Mouse (Mus musculus): Measurements from ENCODE around the gene Nphs1.
"Not testable (repeated sequence)": the region's sequence is repeated elsewhere in the genome, so short reads cannot be mapped to it uniquely, and the experiment has no call there.

Gene Nphs1

GRCm38 (mm10) chr7:30444154-30444970 lies 13.8 kb upstream of the Nphs1 start:
- DNase-seq, result peak; percentile 84

GRCm38 (mm10) chr7:30444971-30445751 lies 13.0 kb upstream of the Nphs1 start, which contains the start of gene Aplp1:
TSS of gene Aplp1 (minus strand) at chr7:30445535.
- DNase-seq, result peak; percentile 77

GRCm38 (mm10) chr7:30450241-30450640 lies 7.9 kb upstream of the Nphs1 start:
- DNase-seq, result no peak

DNA sequence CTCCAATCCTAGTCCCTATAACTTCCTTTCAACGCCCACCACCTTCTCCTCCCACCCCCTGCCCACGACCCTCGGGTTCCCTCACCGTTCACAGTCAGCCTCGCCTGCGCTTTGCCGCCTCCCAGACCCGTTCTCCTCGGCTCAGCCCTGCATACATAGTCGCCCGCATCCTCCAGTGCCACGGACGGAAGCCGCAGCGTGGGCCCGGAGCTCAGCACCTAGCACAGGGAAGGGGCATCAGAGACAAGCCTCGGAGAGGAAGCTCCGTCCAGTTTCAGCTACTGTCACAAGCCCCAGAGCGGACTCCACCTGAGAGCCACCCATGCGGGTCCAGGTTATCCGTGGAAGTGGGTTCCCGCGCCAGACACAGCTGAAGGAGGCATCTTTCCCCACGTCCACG lies 4.8 kb upstream of the Nphs1 start:
- DNase-seq, result no peak

DNA sequence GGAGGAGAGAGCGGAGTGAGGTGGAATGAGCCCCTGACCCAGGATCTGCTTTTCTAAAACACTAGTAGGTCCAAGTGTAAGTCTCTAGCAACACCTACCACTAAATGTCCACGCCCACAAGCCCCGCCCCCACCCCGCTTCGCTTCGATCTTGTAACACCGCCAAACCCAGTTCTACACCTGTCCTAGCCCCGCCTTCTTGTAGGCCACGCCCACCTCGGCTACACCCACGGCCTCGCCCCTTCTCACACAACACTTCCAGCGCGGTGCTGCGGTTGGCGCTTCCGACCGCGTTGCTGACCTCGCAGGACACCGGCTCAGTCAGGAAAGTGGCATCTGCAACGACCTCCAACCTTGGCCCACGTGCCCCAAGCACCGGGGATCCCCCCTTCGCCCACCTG lies 4.3 kb upstream of the Nphs1 start:
- DNase-seq, result no peak

- DNase-seq, result no peak
Observed at GRCm38 (mm10) chr7:30454259-30454658, 3.9 kb upstream of the Nphs1 start.

DNA sequence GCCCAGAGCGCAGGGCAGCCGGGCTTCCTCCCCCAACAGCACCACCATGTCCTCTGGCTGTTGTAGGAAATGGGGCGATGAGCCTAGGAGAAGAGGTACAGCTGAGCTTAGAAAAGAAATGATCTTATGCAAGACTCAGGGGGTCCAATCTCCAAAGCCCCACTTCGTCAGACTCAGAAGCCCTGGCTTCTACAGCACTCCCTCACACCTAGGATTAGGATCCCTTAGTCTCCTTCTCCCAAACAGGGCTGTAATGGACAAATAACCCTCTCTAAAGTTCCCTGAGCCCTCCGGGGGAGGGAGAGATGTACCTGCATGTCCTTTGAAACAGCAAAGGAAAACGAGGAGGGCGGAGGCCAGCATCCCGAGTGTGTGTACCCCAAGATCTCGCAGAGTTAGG lies 1.6 kb upstream of the Nphs1 start:
- DNase-seq, result no peak

GRCm38 (mm10) chr7:30456911-30457628 lies 1.0 kb upstream of the Nphs1 start:
- no peak for DNase-seq

DNA sequence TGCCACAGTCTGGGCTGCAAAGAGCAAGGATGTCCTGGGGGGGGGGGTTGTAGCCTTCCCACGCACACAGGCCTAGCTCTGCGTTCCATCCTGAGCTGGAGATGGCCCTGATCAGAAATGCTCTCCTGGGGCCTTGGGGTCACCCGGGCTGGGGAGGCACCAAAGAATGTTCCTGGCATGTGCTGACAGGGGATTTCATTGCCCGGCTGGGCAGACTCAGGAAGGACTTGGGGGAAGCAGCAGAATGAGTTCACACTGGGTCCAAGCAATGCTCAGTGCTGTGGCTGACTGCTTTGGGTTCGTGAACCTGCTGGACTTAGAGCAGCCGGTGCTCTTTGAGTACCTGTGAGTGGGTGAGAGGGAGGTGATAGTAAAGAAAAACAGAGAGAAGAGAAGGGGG lies 1.4 kb downstream of the Nphs1 start:
- no peak for DNase-seq

DNA sequence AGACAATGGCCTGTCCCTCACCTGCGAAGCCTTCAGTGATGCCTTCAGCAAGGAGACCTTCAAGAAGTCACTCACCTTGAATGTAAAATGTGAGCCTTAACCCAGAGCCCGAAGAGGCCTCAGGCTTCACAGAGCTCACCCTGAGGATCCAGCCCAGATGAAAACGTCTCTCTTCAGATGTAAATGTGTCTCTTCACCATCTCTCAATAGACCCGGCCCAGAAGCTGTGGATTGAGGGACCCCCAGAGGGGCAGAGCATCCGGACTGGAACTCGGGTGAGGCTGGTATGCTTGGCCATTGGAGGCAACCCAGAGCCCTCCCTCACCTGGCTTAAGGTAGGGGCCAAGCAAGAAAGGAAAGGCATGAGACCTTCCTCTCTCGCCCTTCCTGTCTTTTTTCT lies 5.5 kb downstream of the Nphs1 start:
- DNase-seq, result no peak

GRCm38 (mm10) chr7:30463996-30464395 lies 5.9 kb downstream of the Nphs1 start:
- no peak for DNase-seq

DNA sequence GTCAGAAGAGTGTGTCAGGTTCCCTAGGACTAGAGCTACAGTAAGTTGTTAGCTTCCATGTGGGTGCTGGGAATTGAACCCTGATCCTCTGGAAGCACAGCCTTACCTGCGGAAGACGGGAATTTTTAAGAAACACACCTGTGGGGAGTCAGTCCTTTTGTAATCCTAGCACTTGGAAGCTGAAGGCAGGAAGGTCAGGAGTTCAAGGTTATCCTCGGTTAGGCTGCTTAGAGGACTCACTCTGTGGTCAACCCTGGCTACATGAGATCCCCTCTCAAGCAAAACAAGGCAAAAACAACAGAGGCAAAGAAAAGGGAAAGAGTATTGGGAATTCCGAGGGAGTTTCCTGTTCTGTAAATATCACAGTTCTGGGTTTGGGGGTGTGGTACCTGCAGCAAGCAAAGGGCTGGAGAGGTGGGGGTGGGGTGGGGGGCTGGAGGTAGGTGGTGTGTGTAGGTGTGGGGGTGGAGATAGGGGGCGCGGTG lies 6.7 kb downstream of the Nphs1 start:
- DNase-seq, result no peak

GRCm38 (mm10) chr7:30472411-30472810 lies 14.3 kb downstream of the Nphs1 start:
- DNase-seq, result peak; percentile 65

DNA sequence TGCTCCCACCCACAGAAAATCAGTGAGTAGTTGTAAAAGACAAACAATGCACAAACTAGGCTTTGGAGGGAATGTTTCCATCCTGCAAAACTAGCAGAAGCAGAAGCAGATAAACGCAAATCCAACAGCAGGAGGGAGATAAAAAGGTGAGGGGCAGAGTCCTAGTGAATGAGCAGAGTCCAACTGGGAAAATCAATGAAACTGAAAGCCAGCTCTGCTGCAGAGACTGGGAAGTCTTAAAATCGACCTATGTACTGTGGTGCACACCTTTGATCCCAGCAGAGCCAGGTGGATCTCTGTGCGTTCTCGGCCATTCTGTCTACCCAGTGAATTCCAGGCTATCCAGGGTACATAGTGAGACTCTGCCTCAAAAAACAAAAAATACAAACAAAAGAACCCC lies 16.9 kb downstream of the Nphs1 start:
- DNase-seq, result no peak

GRCm38 (mm10) chr7:30476136-30476535 lies 18.0 kb downstream of the Nphs1 start:
- not testable (repeated sequence) for DNase-seq

DNA sequence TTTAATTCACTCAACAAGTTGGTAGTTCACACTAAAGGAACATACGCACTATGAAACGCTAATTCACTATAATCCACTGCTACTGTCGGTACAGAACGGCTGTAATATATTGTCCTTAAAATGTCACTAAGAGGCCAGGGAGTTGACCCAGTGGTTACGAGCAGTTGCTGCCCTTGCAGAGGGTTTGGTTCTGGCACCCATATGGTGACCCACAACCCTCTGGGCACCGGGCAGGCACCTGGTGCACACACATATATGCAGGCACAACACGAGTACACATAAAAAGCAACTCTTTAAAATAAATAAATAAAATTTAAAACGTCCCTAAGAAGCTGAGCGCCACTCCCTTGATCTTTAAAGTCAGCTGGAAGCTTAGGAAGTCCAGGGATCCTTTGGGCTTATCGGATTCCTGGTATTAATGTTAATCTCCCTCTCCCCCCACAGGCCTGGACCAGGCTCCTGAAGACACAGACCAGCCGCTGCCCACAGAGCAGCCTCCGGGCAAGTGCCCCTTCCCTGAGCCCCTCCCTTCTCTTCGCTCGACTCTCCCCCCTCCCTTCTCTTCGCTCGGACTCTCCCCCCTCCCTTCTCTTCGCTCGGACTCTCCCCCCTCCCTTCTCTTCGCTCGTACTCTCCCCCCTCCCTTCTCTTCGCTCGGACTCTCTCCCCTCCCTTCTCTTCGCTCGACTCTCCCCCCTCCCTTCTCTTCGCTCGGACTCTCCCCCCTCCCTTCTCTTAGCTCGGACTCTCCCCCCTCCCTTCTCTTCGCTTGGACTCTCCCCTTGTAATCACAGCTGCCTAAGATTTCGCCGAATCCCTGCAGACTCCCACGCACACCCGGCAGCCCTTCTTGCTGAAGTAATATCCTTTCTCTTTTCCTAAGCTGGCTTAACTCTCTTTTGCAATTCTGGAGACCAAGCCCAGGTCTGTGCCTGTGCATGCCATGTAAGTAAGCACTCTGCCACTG lies 19.6 kb downstream of the Nphs1 start:
- no peak for DNase-seq

DNA sequence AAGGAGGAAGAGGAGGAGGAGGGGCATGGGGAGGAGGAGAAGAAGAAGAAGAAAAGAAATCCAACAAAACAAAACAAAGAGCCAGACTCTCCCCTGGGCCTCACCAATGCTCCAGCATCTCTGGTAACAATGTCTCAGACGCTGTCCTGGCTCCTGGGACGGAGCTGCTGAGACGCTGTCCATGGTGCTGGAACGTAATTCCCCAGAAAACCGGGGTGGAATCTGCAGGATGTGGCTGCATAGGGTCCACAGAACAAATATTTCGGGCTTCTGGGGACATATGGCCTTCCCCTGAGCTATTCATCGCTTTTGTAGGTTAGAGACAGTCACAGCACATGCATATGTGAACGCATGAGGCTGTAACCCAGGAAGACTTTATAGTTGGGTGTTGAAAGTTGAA lies 26.1 kb downstream of the Nphs1 start:
- DNase-seq, result no peak

- DNase-seq, result peak; percentile 41
Observed at GRCm38 (mm10) chr7:30490251-30490956, 32.3 kb downstream of the Nphs1 start.

DNA sequence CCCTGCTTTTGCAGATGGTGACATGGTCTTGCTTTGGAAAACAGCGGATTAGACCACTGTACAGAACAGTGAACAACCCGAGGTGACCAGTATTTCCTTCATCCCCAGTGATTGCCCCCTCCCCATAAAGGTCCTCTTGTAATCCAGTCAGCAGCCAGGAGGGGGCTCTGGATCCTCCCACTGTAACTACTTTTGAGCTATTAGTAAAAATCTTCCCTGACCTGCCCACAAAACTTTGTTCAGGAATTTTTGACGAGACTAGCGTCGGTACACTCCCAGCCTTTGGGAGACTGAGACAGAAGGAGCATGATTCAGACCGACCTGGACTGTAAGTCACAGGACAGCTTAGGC lies 32.8 kb downstream of the Nphs1 start:
- no peak for DNase-seq

GRCm38 (mm10) chr7:30492765-30493164 lies 34.6 kb downstream of the Nphs1 start:
- DNase-seq, result peak; percentile 90

DNA sequence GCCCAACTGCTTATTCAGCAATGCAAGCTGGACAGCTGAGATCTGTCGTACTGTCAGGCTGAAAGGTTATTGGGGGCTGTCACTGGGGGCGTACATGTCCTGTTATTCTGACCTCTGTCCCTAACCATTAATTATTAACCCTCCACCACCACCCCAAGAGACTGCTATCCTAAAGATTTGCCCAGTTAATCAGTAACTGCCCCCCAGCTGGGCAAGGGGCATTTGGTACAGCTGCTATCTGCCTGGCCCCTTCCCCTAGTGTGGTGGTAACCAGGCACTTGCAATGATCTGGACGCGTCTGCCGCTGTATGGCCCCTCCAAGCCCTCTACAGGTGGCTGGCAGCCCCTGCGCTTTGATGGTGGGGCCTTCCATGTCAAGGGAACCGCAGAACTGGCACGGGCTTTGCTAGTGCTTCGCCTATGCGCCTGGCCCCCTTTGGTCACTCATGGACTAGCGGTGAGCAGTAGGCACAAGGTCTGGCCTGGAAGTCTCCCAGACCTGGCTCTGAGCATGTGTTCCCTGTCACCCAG lies 35.4 kb downstream of the Nphs1 start, which contains the start of gene Prodh2:
Gene Prodh2, plus strand, starts transcription at position 222 of the 531 bp plus-strand sequence.
- no peak for DNase-seq
